Mouse (Mus musculus) ES-Bruce4 (cell line): ENCODE data around the gene Tom1l2. TPM values are rescaled to one million over a fixed set of nuclear protein-coding genes. Genes with fewer than 3 reads are reported as not detected.

Experiments
- H3K27ac ChIP-seq: 2 replicates; pipeline ENCODE4 v1.5.1; 2012; ENCODE audit warnings: low read length, inconsistent platforms; ENCODE audit not compliant: insufficient read depth
- H3K27me3 ChIP-seq: 2 replicates; pipeline ENCODE4 v1.6.1; 2012; ENCODE audit warnings: mild to moderate bottlenecking, low read length, inconsistent platforms; ENCODE audit not compliant: control insufficient read depth, poor library complexity, insufficient read depth, severe bottlenecking
- H3K36me3 ChIP-seq: 2 replicates; pipeline ENCODE4 v1.6.1; 2012; ENCODE audit warnings: inconsistent platforms, mild to moderate bottlenecking, low read length, moderate library complexity; ENCODE audit not compliant: control insufficient read depth, poor library complexity, insufficient read depth, severe bottlenecking
- H3K4me1 ChIP-seq: one replicate; pipeline ENCODE4 v1.8.1; 2011; ENCODE audit warnings: low read length; ENCODE audit not compliant: control insufficient read depth, insufficient read depth
- H3K4me3 ChIP-seq: 2 replicates; pipeline ENCODE4 v1.5.1; 2011; ENCODE audit warnings: low read depth, mild to moderate bottlenecking, low read length
- H3K9ac ChIP-seq: 2 replicates; pipeline ENCODE4 v1.6.1; 2012; ENCODE audit warnings: low read depth, mild to moderate bottlenecking, inconsistent platforms; ENCODE audit not compliant: poor library complexity, severe bottlenecking
- H3K9me3 ChIP-seq: replicated peaks from 2 replicates; pipeline ENCODE4 v1.6.1; 2012; ENCODE audit warnings: mild to moderate bottlenecking, low read length, inconsistent platforms; ENCODE audit not compliant: control insufficient read depth, poor library complexity, insufficient read depth, severe bottlenecking
- CTCF ChIP-seq: IDR thresholded peaks from one replicate; pipeline ENCODE4 v1.8.1; 2011; ENCODE audit warnings: low read depth, low read length
- EP300 ChIP-seq: IDR thresholded peaks from 2 replicates; pipeline ENCODE4 v1.6.1; 2011; ENCODE audit warnings: low read depth, low read length; ENCODE audit not compliant: insufficient read depth
- POLR2A ChIP-seq: IDR thresholded peaks from one replicate; pipeline ENCODE4 v1.8.1; 2011; ENCODE audit warnings: low read length; ENCODE audit not compliant: insufficient read depth
- polyA plus RNA-seq: library from polyadenylated mRNA; stranded (reverse); fragments of >200 nt; gene quantifications from 2 replicates; pipeline ENCODE4 v1.2.4, GENCODE M21; 2011; ENCODE audit warnings: low read depth; ENCODE audit not compliant: missing spikeins, insufficient read depth, insufficient read length

Tom1l2 gene
- polyA plus RNA-seq, 1 experiment = 9.9 TPM

- no peak overlapping the region for H3K9ac ChIP-seq
- H3K27me3 ChIP-seq = no peaks in the 10 kb centered on the region
- H3K9me3 ChIP-seq = no peaks in the 10 kb centered on the region
- no peaks in the 10 kb centered on the region for H3K4me1 ChIP-seq
- no peak overlapping the region for H3K27ac ChIP-seq
- no peak for TF ChIP-seq POLR2A
- no peak for TF ChIP-seq CTCF
- no peak for TF ChIP-seq EP300
- H3K36me3 ChIP-seq = no peaks in the 10 kb centered on the region
- no peak overlapping the region for H3K4me3 ChIP-seq
Observed at GRCm38 (mm10) chr11:60279483-60279882, 73.2 kb downstream of the Tom1l2 start.

- Histone ChIP-seq H3K4me1 (no peaks in the 10 kb centered on the region), H3K27me3 (no peaks in the 10 kb centered on the region), H3K4me3 (no peak overlapping the region), H3K9ac (no peak overlapping the region), H3K9me3 (no peaks in the 10 kb centered on the region), H3K36me3 (no peaks in the 10 kb centered on the region), H3K27ac (no peak overlapping the region)
- TF ChIP-seq CTCF = no peak
- TF ChIP-seq EP300 = no peak
- no peak for TF ChIP-seq POLR2A
Observed at GRCm38 (mm10) chr11:60277771-60278170, 74.9 kb downstream of the Tom1l2 start.

- no peaks in the 10 kb centered on the region for H3K9me3 ChIP-seq
Observed at GRCm38 (mm10) chr11:60277164-60277740, 75.5 kb downstream of the Tom1l2 start.

GRCm38 (mm10) chr11:60276408-60277093 lies 76.2 kb downstream of the Tom1l2 start:
- H3K4me1 ChIP-seq = no peaks in the 10 kb centered on the region
- H3K9ac ChIP-seq = no peak overlapping the region
- TF ChIP-seq EP300 (no peak), CTCF (no peak), POLR2A (no peak)
- no peaks in the 10 kb centered on the region for H3K27me3 ChIP-seq
- no peak overlapping the region for H3K27ac ChIP-seq
- H3K36me3 ChIP-seq = no peaks in the 10 kb centered on the region
- no peaks in the 10 kb centered on the region for H3K9me3 ChIP-seq
- H3K4me3 ChIP-seq = no peak overlapping the region

More at GRCm38 (mm10) chr11:60277164-60277740, 75.5 kb downstream of the Tom1l2 start:
- Histone ChIP-seq H3K4me1 (no peaks in the 10 kb centered on the region), H3K9ac (no peak overlapping the region), H3K36me3 (no peaks in the 10 kb centered on the region), H3K4me3 (no peak overlapping the region), H3K27ac (no peak overlapping the region), H3K27me3 (no peaks in the 10 kb centered on the region)
- TF ChIP-seq POLR2A (no peak), CTCF (no peak), EP300 (no peak)

GRCm38 (mm10) chr11:60273273-60273805 lies 79.4 kb downstream of the Tom1l2 start:
- Histone ChIP-seq H3K9me3 (no peaks in the 10 kb centered on the region), H3K27me3 (no peaks in the 10 kb centered on the region), H3K27ac (no peak overlapping the region), H3K4me1 (no peaks in the 10 kb centered on the region), H3K36me3 (no peaks in the 10 kb centered on the region), H3K9ac (no peak overlapping the region), H3K4me3 (no peak overlapping the region)
- TF ChIP-seq EP300 (no peak), CTCF (no peak), POLR2A (no peak)

GRCm38 (mm10) chr11:60268563-60268962 lies 84.1 kb downstream of the Tom1l2 start:
- Histone ChIP-seq H3K9me3 (no peaks in the 10 kb centered on the region), H3K27me3 (no peaks in the 10 kb centered on the region), H3K4me3 (no peak overlapping the region), H3K27ac (no peak overlapping the region), H3K9ac (no peak overlapping the region), H3K36me3 (no peaks in the 10 kb centered on the region), H3K4me1 (no peaks in the 10 kb centered on the region)
- TF ChIP-seq POLR2A (no peak), CTCF (no peak), EP300 (no peak)
